Mouse (Mus musculus): ENCODE results near the gene Hnrnpu. TPM values are rescaled to one million over a fixed set of nuclear protein-coding genes. Genes with fewer than 3 reads are reported as not detected.
A peak's percentile ranks its signal among the peaks of the same experiment; 100 is the strongest.
"Not testable (repeated sequence)": the region's sequence is repeated elsewhere in the genome, so short reads cannot be mapped to it uniquely, and the experiment has no call there.

The Hnrnpu gene
- polyA plus RNA-seq, 1 experiment from 2014 or later = 647 TPM

- Histone ChIP-seq H3K4me3 (ENCODE audit: low read depth, low read length) (no peak overlapping the region), H3K4me1 (ENCODE audit: insufficient read depth) (peaks cover 5% of the 10 kb centered on the region; the same call in 1 of the 2 replicates), H3K36me3 (ENCODE audit: insufficient read depth) (no peaks in the 10 kb centered on the region), H3K27me3 (ENCODE audit: insufficient read depth, low read length) (no peaks in the 10 kb centered on the region), H3K9ac (no peak overlapping the region), H3K27ac (ENCODE audit: low read depth) (no peak overlapping the region), H3K9me3 (ENCODE audit: low read depth, low read length) (no peaks in the 10 kb centered on the region), H3K4me2 (no peak overlapping the region)
- DNase-seq = no peak
- TF ChIP-seq CTCF (IDR thresholded peaks at IDR 0.05; ENCODE audit: low read depth) = no peak
- 83% methylated on average over 1 of the region's 1 CpGs for WGBS
- no peak for ATAC-seq (ENCODE audit: insufficient read depth)
Observed at GRCm38 (mm10) chr1:178313039-178313597, 24.5 kb downstream of the Hnrnpu start.

DNA sequence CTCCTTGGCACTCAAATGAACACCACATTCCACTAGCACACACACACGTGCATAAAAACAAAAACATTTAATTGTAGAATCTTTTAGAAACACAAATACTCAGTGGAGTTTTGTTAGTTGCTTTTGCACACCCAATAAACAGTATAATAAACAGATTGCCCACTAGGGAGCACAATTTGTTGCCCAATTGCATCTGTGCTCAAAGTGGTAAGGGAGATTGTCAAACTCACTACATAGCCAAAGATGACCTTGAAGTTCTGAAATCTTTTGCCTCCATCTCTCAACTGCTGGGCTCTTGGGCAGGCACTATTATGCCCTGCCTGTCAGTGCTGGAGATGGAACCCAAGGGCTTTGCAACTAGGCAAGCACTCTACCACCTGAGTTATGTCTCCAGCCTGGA, 27.5 kb downstream of the Hnrnpu start:
- Histone ChIP-seq H3K36me3 (ENCODE audit: insufficient read depth) (no peaks in the 10 kb centered on the region), H3K27ac (ENCODE audit: low read depth) (no peak overlapping the region), H3K9me3 (ENCODE audit: low read depth, low read length) (no peaks in the 10 kb centered on the region), H3K9ac (no peak overlapping the region), H3K27me3 (ENCODE audit: insufficient read depth, low read length) (no peaks in the 10 kb centered on the region), H3K4me1 (ENCODE audit: insufficient read depth) (no peaks in the 10 kb centered on the region), H3K4me2 (no peak overlapping the region), H3K4me3 (ENCODE audit: low read depth, low read length) (no peak overlapping the region)
- DNase-seq = no peak
- peak; percentile 19; the same call in 1 of the 2 replicates for TF ChIP-seq CTCF (IDR thresholded peaks at IDR 0.05; ENCODE audit: low read depth)
- WGBS = 51% methylated on average over 1 of the region's 1 CpGs
- ATAC-seq (ENCODE audit: insufficient read depth) = no peak

- 39% methylated on average over 2 of the region's 2 CpGs for WGBS
- Histone ChIP-seq H3K27me3 (ENCODE audit: insufficient read depth, low read length) (no peaks in the 10 kb centered on the region), H3K4me3 (ENCODE audit: low read depth, low read length) (no peak overlapping the region), H3K27ac (ENCODE audit: low read depth) (no peak overlapping the region), H3K9me3 (ENCODE audit: low read depth, low read length) (no peaks in the 10 kb centered on the region), H3K4me2 (no peak overlapping the region), H3K9ac (no peak overlapping the region), H3K36me3 (ENCODE audit: insufficient read depth) (no peaks in the 10 kb centered on the region), H3K4me1 (ENCODE audit: insufficient read depth) (no peaks in the 10 kb centered on the region)
- ATAC-seq (ENCODE audit: insufficient read depth) (peak; percentile 70; the same call in 1 of the 2 replicates), DNase-seq (peak; percentile 62)
- TF ChIP-seq CTCF (IDR thresholded peaks at IDR 0.05; ENCODE audit: low read depth) = no peak
Observed at GRCm38 (mm10) chr1:178309487-178309886, 28.1 kb downstream of the Hnrnpu start.

GRCm38 (mm10) chr1:178303425-178303824, 34.2 kb downstream of the Hnrnpu start:
- Histone ChIP-seq H3K4me2 (no peak overlapping the region), H3K9me3 (ENCODE audit: low read depth, low read length) (no peaks in the 10 kb centered on the region), H3K9ac (no peak overlapping the region), H3K4me1 (ENCODE audit: insufficient read depth) (no peaks in the 10 kb centered on the region), H3K36me3 (ENCODE audit: insufficient read depth) (no peaks in the 10 kb centered on the region), H3K27me3 (ENCODE audit: insufficient read depth, low read length) (no peaks in the 10 kb centered on the region), H3K27ac (ENCODE audit: low read depth) (no peak overlapping the region), H3K4me3 (ENCODE audit: low read depth, low read length) (no peak overlapping the region)
- TF ChIP-seq CTCF (IDR thresholded peaks at IDR 0.05; ENCODE audit: low read depth) = peak; percentile 83
- ATAC-seq (ENCODE audit: insufficient read depth) (peak; percentile 70; the same call in 1 of the 2 replicates), DNase-seq (peak; percentile 90)
- 19% methylated on average over 3 of the region's 3 CpGs for WGBS

DNA sequence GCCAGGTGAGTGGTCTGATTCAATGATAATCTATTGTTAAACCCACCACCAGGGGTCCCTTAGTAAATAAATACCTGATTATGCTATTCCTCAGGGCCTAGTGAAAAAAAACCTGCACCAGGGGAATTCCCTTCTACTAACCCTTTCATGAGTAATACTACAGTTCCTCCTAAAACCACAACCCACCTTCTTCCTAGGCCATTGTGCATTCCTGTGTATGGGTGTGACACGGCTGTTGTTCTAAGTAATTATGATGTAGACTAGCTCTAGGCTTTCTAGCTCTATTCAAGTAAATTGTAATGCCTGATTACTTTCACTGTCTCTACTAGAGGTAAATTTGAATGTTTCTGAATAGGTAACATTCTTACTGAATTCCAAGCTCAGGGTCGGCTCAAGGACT, 36.3 kb downstream of the Hnrnpu start:
- H3K27ac ChIP-seq (ENCODE audit: low read depth); DNase-seq; H3K4me2 ChIP-seq; H3K36me3 ChIP-seq (ENCODE audit: insufficient read depth); H3K9ac ChIP-seq; ATAC-seq (ENCODE audit: insufficient read depth); H3K27me3 ChIP-seq (ENCODE audit: insufficient read depth, low read length); H3K9me3 ChIP-seq (ENCODE audit: low read depth, low read length); H3K4me3 ChIP-seq (ENCODE audit: low read depth, low read length); H3K4me1 ChIP-seq (ENCODE audit: insufficient read depth): not testable (repeated sequence)
- 88% methylated on average over 2 of the region's 2 CpGs for whole genome bisulfite sequencing

DNA sequence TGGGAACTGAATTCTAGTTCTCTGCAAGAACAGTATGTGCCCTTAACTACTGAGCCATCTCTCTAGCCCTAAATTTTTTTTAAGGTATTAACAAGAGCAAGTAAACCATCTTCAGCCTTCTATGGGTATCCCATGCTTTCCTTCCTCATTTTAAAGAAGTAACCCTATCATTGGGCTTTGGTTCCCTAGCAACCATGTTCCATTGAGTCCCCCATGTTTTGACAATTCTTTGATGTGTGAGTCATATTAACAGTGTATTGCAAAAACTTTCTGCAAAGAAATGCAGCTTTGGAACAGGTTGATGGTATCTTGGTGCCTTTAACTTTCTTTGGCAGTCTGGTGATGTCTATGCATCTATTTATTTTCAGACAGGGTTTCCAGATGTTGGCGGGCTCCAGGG, 43.5 kb downstream of the Hnrnpu start:
- Histone ChIP-seq H3K4me3 (ENCODE audit: low read depth, low read length) (no peak overlapping the region), H3K4me2 (no peak overlapping the region), H3K9ac (no peak overlapping the region), H3K27ac (ENCODE audit: low read depth) (no peak overlapping the region), H3K9me3 (ENCODE audit: low read depth, low read length) (no peaks in the 10 kb centered on the region), H3K36me3 (ENCODE audit: insufficient read depth) (no peaks in the 10 kb centered on the region), H3K27me3 (ENCODE audit: insufficient read depth, low read length) (no peaks in the 10 kb centered on the region), H3K4me1 (ENCODE audit: insufficient read depth) (no peaks in the 10 kb centered on the region)
- 88% methylated on average over 1 of the region's 1 CpGs for WGBS
- DNase-seq = no peak
- no peak for ATAC-seq (ENCODE audit: insufficient read depth)
- TF ChIP-seq CTCF (IDR thresholded peaks at IDR 0.05; ENCODE audit: low read depth) = no peak

GRCm38 (mm10) chr1:178291716-178292115, 45.9 kb downstream of the Hnrnpu start:
- Histone ChIP-seq H3K9me3 (ENCODE audit: low read depth, low read length) (no peaks in the 10 kb centered on the region), H3K27ac (ENCODE audit: low read depth) (no peak overlapping the region), H3K27me3 (ENCODE audit: insufficient read depth, low read length) (no peaks in the 10 kb centered on the region), H3K4me1 (ENCODE audit: insufficient read depth) (no peaks in the 10 kb centered on the region), H3K9ac (no peak overlapping the region), H3K4me3 (ENCODE audit: low read depth, low read length) (no peak overlapping the region), H3K36me3 (ENCODE audit: insufficient read depth) (no peaks in the 10 kb centered on the region), H3K4me2 (no peak overlapping the region)
- ATAC-seq (ENCODE audit: insufficient read depth) = no peak
- 82% methylated on average over 3 of the region's 3 CpGs for WGBS
- TF ChIP-seq CTCF (IDR thresholded peaks at IDR 0.05; ENCODE audit: low read depth) = no peak
- DNase-seq = no peak

All from lung, embryonic 14.5 days (tissue).